Mouse (Mus musculus) heart, embryonic 11.5 days (tissue): ENCODE results near the gene Tas1r1. TPM values are rescaled to one million over a fixed set of nuclear protein-coding genes. Genes with fewer than 3 reads are reported as not detected.

ENCODE experiments used
- ATAC-seq: fragments of 200-750 bp; cut with Nextera tagmentation; replicated peaks from 2 replicates; pipeline ENCODE4 v1.8.0; 2017; ENCODE audit warnings: moderate library complexity; ENCODE audit not compliant: insufficient number of reproducible peaks, low FRiP score, low TSS enrichment
- H3K27ac ChIP-seq: fragments of 300-500 bp; sonication (generic); 2 replicates; pipeline ENCODE4 v1.5.1; 2014; ENCODE audit warnings: mild to moderate bottlenecking, low read depth, low read length
- H3K27me3 ChIP-seq: fragments of 300-500 bp; sonication (generic); 2 replicates; pipeline ENCODE4 v1.6.1; 2014; ENCODE audit warnings: mild to moderate bottlenecking, low read length, mixed read lengths; ENCODE audit not compliant: control insufficient read depth, insufficient read depth
- H3K36me3 ChIP-seq: fragments of 300-500 bp; sonication (generic); 2 replicates; pipeline ENCODE4 v1.6.1; 2014; ENCODE audit warnings: mild to moderate bottlenecking, low read length, moderate library complexity, mixed read lengths; ENCODE audit not compliant: control insufficient read depth, insufficient read depth
- H3K4me1 ChIP-seq: fragments of 300-500 bp; sonication (generic); 2 replicates; pipeline ENCODE4 v1.6.1; 2014; ENCODE audit warnings: low read length; ENCODE audit not compliant: control insufficient read depth, insufficient read depth
- H3K4me2 ChIP-seq: fragments of 300-500 bp; sonication (generic); 2 replicates; pipeline ENCODE4 v1.6.1; 2014; ENCODE audit warnings: mild to moderate bottlenecking, moderate library complexity
- H3K4me3 ChIP-seq: fragments of 300-500 bp; sonication (generic); 2 replicates; pipeline ENCODE4 v1.5.1; 2014; ENCODE audit warnings: low read depth, low read length
- H3K9ac ChIP-seq: fragments of 300-500 bp; sonication (generic); 2 replicates; pipeline ENCODE4 v1.6.1; 2014; ENCODE audit warnings: mild to moderate bottlenecking, low read depth, low read length, moderate library complexity
- H3K9me3 ChIP-seq: fragments of 300-500 bp; sonication (generic); replicated peaks from 2 replicates; pipeline ENCODE4 v1.6.1; 2016; ENCODE audit warnings: low read length; ENCODE audit not compliant: control insufficient read depth
- WGBS: fragments of 180-500 bp; shearing (Covaris S2); extraction: QIAGEN DNeasy Blood & Tissue Kit; methylation state at CpG from one replicate; pipeline ENCODE4 v1.1.7; 2014; ENCODE audit not compliant: insufficient replicate concordance; 5-methylcytosine and 5-hydroxymethylcytosine counted together
- polyA plus RNA-seq: library from polyadenylated mRNA; unstranded; fragments of >200 nt; fragmentation: Nextera tagmentation; extraction: Ambion mirVana; gene quantifications from 2 replicates; pipeline ENCODE4 v1.2.1, GENCODE M21; 2014

Gene Tas1r1
- polyA plus RNA-seq, 1 experiment from 2014 or later = 0.16 TPM

DNA sequence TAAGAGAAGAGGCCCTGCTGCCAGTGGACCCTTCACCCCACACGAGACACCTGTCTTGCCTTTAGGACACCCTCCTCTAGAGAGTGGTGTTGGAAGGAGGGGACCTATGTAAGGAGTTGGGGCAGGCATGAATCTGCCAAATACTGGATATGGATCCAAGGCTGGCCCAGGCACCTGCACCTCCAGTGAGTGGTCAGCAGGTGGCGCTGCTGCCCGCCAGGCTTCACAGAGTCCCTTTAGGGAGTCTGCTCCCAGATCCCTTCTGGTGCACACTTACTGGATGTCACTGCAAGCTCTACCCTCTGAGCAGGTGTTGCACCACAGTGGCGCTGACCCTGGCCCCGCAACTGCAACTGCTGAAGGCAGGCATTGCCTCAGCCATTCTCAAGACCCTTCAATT, 57.0 kb downstream of the Tas1r1 start:
- WGBS = 14% methylated on average over 5 of the region's 5 CpGs

DNA sequence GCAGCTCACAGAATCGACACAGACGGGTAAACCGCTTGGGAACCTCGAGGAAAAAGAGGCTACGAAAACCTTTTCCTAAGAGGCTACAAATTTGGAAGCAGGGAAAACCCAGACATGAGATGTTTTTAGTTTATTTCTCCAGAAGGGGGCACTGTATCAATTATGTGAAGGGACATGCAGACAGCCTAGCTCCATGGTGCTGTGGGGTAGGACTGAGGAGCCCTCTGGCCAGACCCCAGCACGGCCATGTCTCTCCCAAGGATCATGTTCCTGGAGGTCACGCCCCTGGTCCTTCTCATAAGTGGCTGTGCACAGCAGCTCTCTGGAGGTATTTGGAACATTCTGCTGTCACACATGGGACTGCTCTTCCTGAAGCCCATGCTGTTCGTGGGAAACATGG, 57.7 kb downstream of the Tas1r1 start:
- peaks cover 12% of the 10 kb centered on the region for H3K36me3 ChIP-seq
- no peak overlapping the region for H3K9ac ChIP-seq
- H3K4me2 ChIP-seq = no peak overlapping the region
- H3K4me1 ChIP-seq = peaks cover 7% of the 10 kb centered on the region
- H3K4me3 ChIP-seq = no peak overlapping the region
- 82% methylated on average over 8 of the region's 8 CpGs for WGBS
- no peaks in the 10 kb centered on the region for H3K9me3 ChIP-seq
- no peak overlapping the region for H3K27ac ChIP-seq
- H3K27me3 ChIP-seq = no peaks in the 10 kb centered on the region
- ATAC-seq = no peak

More for the DNA sequence above, 57.0 kb downstream of the Tas1r1 start:
- Histone ChIP-seq H3K9me3 (no peaks in the 10 kb centered on the region), H3K27ac (no peak overlapping the region), H3K9ac (no peak overlapping the region), H3K4me3 (no peak overlapping the region), H3K4me2 (no peak overlapping the region), H3K4me1 (peaks cover 10% of the 10 kb centered on the region), H3K36me3 (peaks cover 12% of the 10 kb centered on the region), H3K27me3 (no peaks in the 10 kb centered on the region)
- peak; percentile 27; the same call in 1 of the 2 replicates for ATAC-seq

Other genes with a start within 250 kb of the Tas1r1 start
- gene Camta1, start 176.7 kb downstream of the Tas1r1 start, polyA plus RNA-seq = 137 and 138 TPM in 2 replicates
- gene Dnajc11, start 104.9 kb downstream of the Tas1r1 start, polyA plus RNA-seq = 57.7 and 57.8 TPM in 2 replicates
- gene Thap3, start 49.6 kb downstream of the Tas1r1 start, polyA plus RNA-seq = 18.9 and 19.7 TPM in 2 replicates
- 14.3 and 21.7 TPM in 2 replicates for gene Phf13, start 42.3 kb downstream of the Tas1r1 start, polyA plus RNA-seq
- 11.4 and 17.8 TPM in 2 replicates for gene Klhl21, start 29.8 kb downstream of the Tas1r1 start, polyA plus RNA-seq
- gene Zbtb48, start 10.9 kb downstream of the Tas1r1 start, polyA plus RNA-seq = 11.8 and 12.2 TPM in 2 replicates
- gene Nol9, start 753 bp upstream of the Tas1r1 start, polyA plus RNA-seq = 18.0 and 19.0 TPM in 2 replicates
- gene Plekhg5, start 33.9 kb upstream of the Tas1r1 start, polyA plus RNA-seq = 6.6 and 7.0 TPM in 2 replicates
- gene Tnfrsf25, start 77.4 kb upstream of the Tas1r1 start, polyA plus RNA-seq = 0.27 and 0.58 TPM in 2 replicates
- 0.90 and 1.3 TPM in 2 replicates for gene Espn, start 113.8 kb upstream of the Tas1r1 start, polyA plus RNA-seq
- 0.07 TPM in 1 of 2 replicates, not detected in the other for gene Hes2, start 120.3 kb upstream of the Tas1r1 start, polyA plus RNA-seq
- gene Acot7, start 139.6 kb upstream of the Tas1r1 start, polyA plus RNA-seq = 53.1 and 53.6 TPM in 2 replicates
- gene Gpr153, start 235.7 kb upstream of the Tas1r1 start, polyA plus RNA-seq = 7.8 and 9.0 TPM in 2 replicates